In the genomic region with DNA sequence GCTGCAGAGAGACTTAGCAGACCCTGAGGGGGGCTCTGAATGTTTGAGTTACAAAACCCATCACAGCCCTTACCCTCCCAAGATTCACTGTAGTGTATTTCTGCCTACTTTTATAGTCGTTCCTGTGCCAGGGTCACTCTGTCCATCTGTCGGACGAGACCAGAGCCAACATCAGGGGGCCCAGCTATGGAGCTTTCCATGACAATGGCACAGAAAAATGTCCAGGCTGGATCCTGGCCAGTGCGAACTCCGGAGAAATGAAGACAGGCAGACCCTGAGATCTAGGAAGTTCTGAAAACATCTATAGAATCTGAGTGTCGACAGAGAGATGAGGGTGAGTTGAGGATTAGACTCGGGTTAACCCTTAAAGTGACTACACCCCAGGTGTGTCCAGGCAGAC, we compare ENCODE assay signal across 18 mouse cellular contexts. TPM values are rescaled to one million over a fixed set of nuclear protein-coding genes. Genes with fewer than 3 reads are reported as not detected.
A peak's percentile ranks its signal among the peaks of the same experiment; 100 is the strongest.
DNase-seq lines count a peak whose midpoint lies in the region; ATAC-seq and TF ChIP-seq lines count a peak whose summit lies in the region.
"Had no signal": no experiment of that assay in that cellular context is flagged by ENCODE, and none has a peak within 500 bp of the region (broad histone marks: within the 10 kb centered on the region; RNA-seq: fewer than 3 reads in every experiment).

No protein-coding gene starts in this region.

- intact Hi-C loops in gastrocnemius, adult 2 months (cut with DNase I): no loop called here

- WGBS in hindbrain, embryonic 14.5 days: 62% methylated on average over 7 of the region's 7 CpGs
- WGBS in hindbrain, embryonic 12.5 days: 68% methylated on average over 7 of the region's 7 CpGs
- 32% methylated on average over 7 of the region's 7 CpGs for WGBS in lung, embryonic 15.5 days

- peak overlapping the region; percentile 75 for H3K27ac ChIP-seq in gastrocnemius, adult 2 months
- 0 out of 2 replicates have a peak overlapping the region, but pooled peaks have one; percentile 20 for H3K27ac ChIP-seq in hindbrain, embryonic 14.5 days
- no peak overlapping the region for H3K27ac ChIP-seq in hindbrain, embryonic 12.5 days
- peak overlapping the region; percentile 21; the same call in 1 of the 2 replicates for H3K27ac ChIP-seq in lung, embryonic 15.5 days
- H3K27ac ChIP-seq: limb, embryonic 15.5 days; midbrain, embryonic 10.5 days; neural tube, embryonic 12.5 days; stomach, embryonic 15.5 days had no signal

- H3K4me3 ChIP-seq in gastrocnemius, adult 2 months: no peak overlapping the region
- no peak overlapping the region for H3K4me3 ChIP-seq in hindbrain, embryonic 14.5 days (replicated peaks; ENCODE audit: low read length)
- H3K4me3 ChIP-seq in hindbrain, embryonic 12.5 days: no peak overlapping the region
- H3K4me3 ChIP-seq in lung, embryonic 15.5 days: no peak overlapping the region
- H3K4me3 ChIP-seq: limb, embryonic 15.5 days; midbrain, embryonic 10.5 days; neural tube, embryonic 12.5 days; stomach, embryonic 15.5 days had no signal

- no peaks in the 10 kb centered on the region for H3K27me3 ChIP-seq in hindbrain, embryonic 14.5 days (ENCODE audit: control insufficient read depth, insufficient read depth, low read length)
- no peaks in the 10 kb centered on the region for H3K27me3 ChIP-seq in hindbrain, embryonic 12.5 days
- no peaks in the 10 kb centered on the region for H3K27me3 ChIP-seq in lung, embryonic 15.5 days
- H3K27me3 ChIP-seq: limb, embryonic 15.5 days; neural tube, embryonic 12.5 days; stomach, embryonic 15.5 days had no signal

- no peak for DNase-seq in gastrocnemius, adult 2 months
- DNase-seq in gastrocnemius, postnatal 4 days (ENCODE audit: low spot score in 2 of 2): no peak
- DNase-seq in hindbrain, embryonic 14.5 days (ENCODE audit: low spot score): no peak
- DNase-seq in lung, postnatal 14 days: no peak
- no peak for DNase-seq in thymus, postnatal 25 days
- DNase-seq: cerebellum, adult 9-10 months; forebrain, postnatal 0 days; kidney, adult 11 months; spleen, adult 18-20 months; thymus, adult 2 months had no signal

- no peak overlapping the region for H3K4me2 ChIP-seq in hindbrain, embryonic 14.5 days (replicated peaks)
- H3K4me2 ChIP-seq in hindbrain, embryonic 12.5 days (replicated peaks): no peak overlapping the region
- H3K4me2 ChIP-seq in lung, embryonic 15.5 days: no peak overlapping the region
- H3K4me2 ChIP-seq: heart, embryonic 11.5 days; limb, embryonic 15.5 days; neural tube, embryonic 12.5 days; stomach, embryonic 15.5 days had no signal

- no peak for TF ChIP-seq CTCF in gastrocnemius, adult 2 months (IDR thresholded peaks at IDR 0.05)

- H3K4me1 ChIP-seq in hindbrain, embryonic 14.5 days (replicated peaks; ENCODE audit: control insufficient read depth, insufficient read depth, low read length): 0 out of 2 replicates have a peak, but pooled peaks cover 5% of the 10 kb centered on the region
- peaks cover 8% of the 10 kb centered on the region for H3K4me1 ChIP-seq in hindbrain, embryonic 12.5 days
- peaks cover 30% of the 10 kb centered on the region for H3K4me1 ChIP-seq in lung, embryonic 15.5 days

- ATAC-seq in hindbrain, embryonic 14.5 days (ENCODE audit: low FRiP score): no peak
- no peak for ATAC-seq in hindbrain, embryonic 12.5 days (ENCODE audit: low FRiP score)
- no peak for ATAC-seq in lung, embryonic 15.5 days (ENCODE audit: borderline replicate concordance, extremely low read depth, low FRiP score, low TSS enrichment)
- ATAC-seq: forebrain, postnatal 0 days; hindbrain, embryonic 16.5 days had no signal

- no peaks in the 10 kb centered on the region for H3K36me3 ChIP-seq in hindbrain, embryonic 14.5 days (replicated peaks; ENCODE audit: control insufficient read depth, insufficient read depth)
- no peaks in the 10 kb centered on the region for H3K36me3 ChIP-seq in hindbrain, embryonic 12.5 days
- H3K36me3 ChIP-seq in lung, embryonic 15.5 days: no peaks in the 10 kb centered on the region
- H3K36me3 ChIP-seq: limb, embryonic 15.5 days; midbrain, embryonic 10.5 days; neural tube, embryonic 12.5 days; stomach, embryonic 15.5 days had no signal

- no peak overlapping the region for H3K9ac ChIP-seq in hindbrain, embryonic 14.5 days
- H3K9ac ChIP-seq in hindbrain, embryonic 12.5 days: no peak overlapping the region
- H3K9ac ChIP-seq in lung, embryonic 15.5 days: no peak overlapping the region
- H3K9ac ChIP-seq: forebrain, postnatal 0 days; limb, embryonic 15.5 days; neural tube, embryonic 12.5 days; stomach, embryonic 15.5 days had no signal

- no peaks in the 10 kb centered on the region for H3K9me3 ChIP-seq in hindbrain, embryonic 14.5 days (ENCODE audit: control insufficient read depth, low read length)
- H3K9me3 ChIP-seq in hindbrain, embryonic 12.5 days (replicated peaks): no peaks in the 10 kb centered on the region
- no peaks in the 10 kb centered on the region for H3K9me3 ChIP-seq in lung, embryonic 15.5 days
- H3K9me3 ChIP-seq: limb, embryonic 15.5 days; midbrain, embryonic 10.5 days; neural tube, embryonic 12.5 days; stomach, embryonic 15.5 days had no signal

RNA-seq across cellular contexts. Expression of a gene that starts 55.1 kb away (rescaled TPM):
- total RNA-seq in gastrocnemius, adult 2 months (2021): 10 to 100 TPM; 59.2 to 65.5 TPM
- total RNA-seq in gastrocnemius, postnatal 4 days (2021): 10 to 100 TPM; 20.1 to 21.7 TPM
- 40.1 and 41.4 TPM in 2 replicates for polyA plus RNA-seq in hindbrain, embryonic 14.5 days (2014; fragmentation: Nextera tagmentation; extraction: Ambion mirVana)
- 13.3 and 15.5 TPM in 2 replicates for polyA plus RNA-seq in hindbrain, embryonic 12.5 days (2016; fragmentation: Nextera tagmentation; extraction: Ambion mirVana)
- 9.7 and 9.8 TPM in 2 replicates for polyA plus RNA-seq in lung, embryonic 15.5 days (2015; fragmentation: Nextera tagmentation; extraction: Ambion mirVana)
